Mouse (Mus musculus) heart, postnatal 14 days (tissue): ENCODE results near the gene Gm20431. TPM values are rescaled to one million over a fixed set of nuclear protein-coding genes. Genes with fewer than 3 reads are reported as not detected.
"Not testable (repeated sequence)": the region's sequence is repeated elsewhere in the genome, so short reads cannot be mapped to it uniquely, and the experiment has no call there.

Experiments used
- DNase-seq, 2 experiments: peaks; one replicate each; pipeline ENCODE4 v3.0.0; 2021 to 2022
- intact Hi-C: fragments of 180-260 bp; cut with DNase I; formaldehyde crosslinking; loops from one replicate; pipeline ENCODE4 v1.15.1; 2025
- total RNA-seq, 2 experiments: library from RNA; stranded (reverse); gene quantifications; 2 replicates each; pipeline ENCODE4 v1.2.3; 2021

Gene Gm20431
- total RNA-seq, 2 experiments from 2014 or later: 20.3 to 22.8 TPM

GRCm38 (mm10) chr2:167634865-167635512 lies 26.3 kb downstream of the Gm20431 start:
- no peak for DNase-seq
- intact Hi-C loops: no loop called here

- peak; percentile 90 to 95 for DNase-seq
- intact Hi-C loops: no loop called here
Measured at GRCm38 (mm10) chr2:167634338-167634770, 26.9 kb downstream of the Gm20431 start.

DNA sequence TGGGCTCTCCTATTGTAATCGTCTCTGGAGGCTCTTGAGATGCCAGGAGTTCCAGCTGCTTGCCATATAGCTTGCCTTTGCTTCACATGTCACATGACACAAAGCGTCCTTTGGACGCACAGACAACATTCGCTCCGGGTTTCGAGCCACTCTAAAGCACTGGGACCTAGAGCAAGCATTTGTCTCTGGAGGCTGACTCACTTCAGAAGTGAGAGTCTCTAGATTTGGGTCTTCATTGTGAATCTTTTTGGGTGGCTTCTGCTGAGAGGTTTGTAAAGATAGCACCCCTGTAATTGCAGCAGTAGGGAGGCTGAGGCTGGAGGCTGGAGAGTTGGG lies 27.8 kb downstream of the Gm20431 start:
- intact Hi-C loops: no loop called here
- DNase-seq: no peak

DNA sequence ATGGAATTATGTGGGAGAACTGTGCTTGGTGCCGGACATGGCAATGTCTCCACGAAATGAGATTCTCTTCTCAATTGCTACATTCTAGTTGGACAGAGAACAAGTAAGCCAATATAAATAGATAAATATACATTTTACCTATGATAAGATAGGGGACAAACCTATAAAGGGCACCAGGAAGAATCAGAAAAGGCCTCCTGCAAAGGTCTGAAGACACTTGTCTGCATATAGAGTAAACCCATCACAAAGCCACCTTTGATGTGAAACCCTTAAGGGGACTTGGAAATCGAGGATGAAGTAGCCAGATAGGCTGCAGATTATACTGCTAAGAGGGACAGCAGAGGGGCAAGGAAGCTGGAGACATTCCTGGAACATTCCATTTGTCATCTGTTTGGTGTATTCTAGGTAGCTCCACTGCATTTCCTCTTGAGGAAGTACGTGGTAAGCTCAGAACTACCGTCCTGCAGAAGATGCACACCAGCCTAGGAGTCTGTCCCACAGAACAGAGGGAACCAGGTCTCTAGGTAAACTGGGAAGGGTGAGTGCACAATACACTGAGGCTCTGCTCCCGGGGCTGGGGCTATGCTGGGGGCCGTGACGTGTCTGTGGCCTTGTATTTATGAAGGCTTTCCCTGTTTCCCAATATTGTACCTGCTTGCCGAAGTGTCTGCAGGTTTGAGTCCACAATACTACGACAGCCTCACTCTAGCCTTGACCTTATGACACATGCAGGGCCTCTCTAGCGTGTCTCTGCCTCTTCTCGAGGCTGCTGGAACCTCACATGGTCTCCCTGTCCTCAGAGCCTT lies 28.4 kb downstream of the Gm20431 start:
- DNase-seq: no peak
- intact Hi-C loops: no loop called here

GRCm38 (mm10) chr2:167631591-167632448 lies 29.5 kb downstream of the Gm20431 start, which contains the start of gene Ube2v1:
Gene Ube2v1 (minus strand): TSS chr2:167632095.
- DNase-seq: peak; percentile 98 to 99
- intact Hi-C loops: no loop called here

DNA sequence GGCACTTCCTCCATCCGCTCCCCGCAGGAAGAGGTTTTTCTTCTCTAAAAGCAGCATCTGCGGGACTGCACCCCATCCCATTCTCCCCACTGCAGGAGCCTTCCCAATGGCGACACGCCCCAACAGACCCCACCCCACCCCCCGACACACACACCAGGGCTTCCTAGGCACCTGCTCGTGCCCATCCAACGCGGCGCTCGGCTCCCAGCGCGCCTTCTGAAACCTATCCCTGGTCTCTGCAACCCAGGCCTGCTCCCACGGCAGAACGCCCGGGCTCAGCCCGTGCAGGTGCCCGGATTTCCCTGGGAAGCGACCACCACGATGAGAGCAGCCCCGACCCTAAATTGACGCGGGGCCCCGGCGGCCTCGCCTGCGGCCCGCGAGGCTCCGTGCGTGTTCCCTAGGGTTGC lies 30.1 kb downstream of the Gm20431 start:
- no peak for DNase-seq
- intact Hi-C loops: no loop called here

DNA sequence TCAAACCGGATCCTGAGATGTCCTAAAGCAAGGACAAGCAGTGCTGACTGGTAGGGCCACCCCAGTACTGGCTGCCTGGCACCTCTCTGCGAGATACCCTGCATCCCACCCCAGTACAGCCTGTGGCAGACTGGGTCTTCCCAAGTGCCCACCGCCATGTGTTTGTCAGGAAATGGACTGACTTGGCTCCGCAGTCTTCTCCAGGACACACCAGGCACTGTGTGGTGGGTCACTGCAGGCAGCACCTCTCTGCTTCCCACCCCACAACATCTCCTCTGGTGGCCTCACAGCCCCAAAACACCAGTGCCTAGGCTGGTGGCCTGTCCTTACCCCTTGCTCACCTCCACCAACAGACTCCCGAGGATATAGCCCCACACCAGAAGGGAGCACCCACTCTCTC lies 30.9 kb downstream of the Gm20431 start:
- DNase-seq: no peak
- intact Hi-C loops: no loop called here

GRCm38 (mm10) chr2:167629665-167630209 lies 31.6 kb downstream of the Gm20431 start:
- no peak for DNase-seq
- intact Hi-C loops: no loop called here

GRCm38 (mm10) chr2:167628872-167629271 lies 32.4 kb downstream of the Gm20431 start:
- intact Hi-C loops: no loop called here
- DNase-seq: peak; percentile 35 to 44

GRCm38 (mm10) chr2:167627019-167627418 lies 34.3 kb downstream of the Gm20431 start:
- intact Hi-C loops: no loop called here
- DNase-seq: no peak

DNA sequence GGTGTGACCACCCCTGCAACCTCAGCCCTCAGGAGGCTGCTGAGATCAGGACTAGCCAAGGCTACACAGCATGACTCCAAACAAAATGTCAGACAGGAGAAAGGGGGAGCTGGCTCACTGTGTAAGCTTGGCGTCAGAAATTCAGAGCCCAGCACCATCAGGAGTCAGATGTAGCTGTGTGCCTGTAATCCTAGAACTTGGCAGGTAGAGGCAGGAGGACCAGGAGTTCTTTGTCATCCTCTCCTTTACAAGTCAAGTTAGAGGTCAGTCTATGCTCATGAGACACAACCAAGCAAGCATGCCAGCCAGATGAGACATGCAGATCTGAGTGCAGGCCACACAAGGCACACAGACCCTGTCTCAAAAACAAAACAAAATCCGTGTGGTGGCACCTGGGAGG lies 35.6 kb downstream of the Gm20431 start:
- intact Hi-C loops: no loop called here
- no peak for DNase-seq

DNA sequence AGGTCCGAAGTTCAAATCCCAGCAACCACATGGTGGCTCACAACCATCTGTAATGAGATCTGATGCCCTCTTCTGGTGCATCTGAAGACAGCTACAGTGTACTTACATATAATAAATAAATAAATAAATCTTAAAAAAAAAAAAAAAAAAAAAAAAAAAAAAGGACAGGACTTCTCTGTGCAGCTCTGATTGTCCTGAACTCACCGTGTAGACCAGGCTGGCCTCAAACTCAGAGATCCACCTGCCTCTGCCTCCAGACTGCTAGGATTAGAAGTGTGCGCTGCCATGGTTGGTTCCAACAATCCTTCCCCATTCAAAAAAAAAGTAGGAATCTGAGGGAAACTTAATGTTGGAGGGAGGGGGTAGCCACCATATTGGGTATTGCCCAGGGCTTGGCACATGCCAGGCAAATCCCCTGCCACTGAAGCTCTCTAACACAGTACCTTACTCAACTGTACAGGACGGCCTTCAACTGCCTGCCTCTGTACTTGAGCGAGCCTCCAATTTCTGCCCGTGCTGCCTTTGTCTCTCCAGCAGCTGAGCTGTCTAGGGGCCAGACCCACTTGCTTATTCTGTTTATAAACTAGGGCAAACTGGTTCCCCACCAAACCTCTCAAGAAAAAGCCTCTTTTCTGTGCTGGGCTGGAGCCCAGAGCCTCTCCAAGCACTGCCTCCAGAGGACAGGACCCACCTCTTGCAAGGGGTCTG lies 36.8 kb downstream of the Gm20431 start:
- intact Hi-C loops: no loop called here
- DNase-seq: no peak

DNA sequence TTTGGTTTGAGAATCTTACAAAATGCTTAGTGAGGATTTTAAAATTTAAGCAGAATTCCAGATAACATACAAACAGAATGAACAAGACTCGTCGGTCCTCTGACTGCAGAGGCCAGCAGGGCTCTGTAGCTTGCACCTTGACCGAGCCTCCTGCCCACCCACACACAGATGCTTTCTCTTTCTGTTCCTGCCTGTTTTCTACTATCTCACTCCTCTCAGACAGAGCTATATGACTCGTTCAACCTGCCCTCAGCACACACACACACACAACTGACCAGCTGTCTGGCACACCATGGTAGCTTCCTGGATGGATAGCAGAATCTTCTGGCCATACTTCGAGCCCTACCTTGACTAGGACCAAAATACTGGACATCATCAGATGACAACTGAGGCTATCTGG lies 38.3 kb downstream of the Gm20431 start:
- DNase-seq: no peak
- intact Hi-C loops: no loop called here

DNA sequence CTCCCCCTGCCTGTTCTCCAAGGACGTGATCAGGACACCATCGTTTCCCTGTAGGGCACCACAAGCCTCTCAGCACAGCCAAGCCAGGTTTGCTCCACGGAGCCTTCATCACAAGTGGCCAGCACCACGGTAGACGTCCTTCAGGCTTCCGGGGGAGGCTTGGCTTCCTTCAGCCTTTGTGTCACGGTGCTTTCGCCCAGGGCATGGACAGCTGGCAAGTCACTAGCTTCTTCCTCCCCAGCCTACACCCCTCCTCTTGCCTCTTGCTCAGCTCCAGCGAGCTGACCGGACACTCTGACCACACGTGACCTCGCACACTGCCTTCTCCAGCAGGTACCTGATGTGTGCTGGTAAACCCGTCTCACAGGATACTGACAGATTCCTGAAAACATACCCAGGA lies 38.9 kb downstream of the Gm20431 start:
- intact Hi-C loops: no loop called here
- no peak for DNase-seq

DNA sequence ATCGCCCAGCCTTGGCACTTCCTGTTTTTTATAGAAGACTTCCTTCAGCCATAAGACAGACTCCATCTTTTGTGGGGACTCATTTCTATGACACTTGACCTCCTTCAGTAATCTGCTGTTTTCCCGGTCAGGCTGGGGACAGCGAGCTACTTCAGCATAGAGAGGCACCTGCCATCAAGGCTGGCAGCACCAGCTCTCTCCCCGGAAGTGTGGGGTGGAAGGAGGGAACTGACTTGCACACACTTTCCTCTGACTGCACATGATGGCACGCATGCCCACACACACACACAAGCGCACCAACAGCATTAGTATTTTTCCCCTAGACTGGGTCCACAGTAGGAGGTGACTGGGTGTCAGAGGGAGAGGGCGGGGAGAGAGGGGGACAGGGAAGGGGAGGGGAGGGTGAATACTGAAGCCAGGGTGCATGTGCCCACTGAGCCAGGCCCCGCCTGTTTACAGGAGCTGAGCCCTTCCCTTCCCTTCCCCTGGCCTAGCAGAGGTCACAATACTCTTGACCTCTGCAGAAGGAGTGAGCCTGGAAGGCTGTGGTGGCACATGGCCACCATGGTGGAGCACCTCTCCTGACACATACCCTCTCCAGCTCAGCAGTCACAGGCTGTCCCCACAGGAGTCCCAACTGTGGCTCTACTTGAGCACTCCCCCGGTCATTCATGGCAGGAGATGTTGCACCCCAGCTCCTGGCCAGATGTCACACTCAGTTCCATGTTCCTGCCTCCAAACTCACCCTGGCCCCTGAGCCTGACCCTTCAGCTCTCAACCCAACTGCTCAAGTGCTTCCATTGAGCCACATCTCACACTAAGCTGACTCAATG lies 39.8 kb downstream of the Gm20431 start:
- DNase-seq: no peak
- intact Hi-C loops: no loop called here

- intact Hi-C loops: no loop called here
- DNase-seq: no peak
Measured at GRCm38 (mm10) chr2:167617472-167617871, 43.8 kb downstream of the Gm20431 start.

DNA sequence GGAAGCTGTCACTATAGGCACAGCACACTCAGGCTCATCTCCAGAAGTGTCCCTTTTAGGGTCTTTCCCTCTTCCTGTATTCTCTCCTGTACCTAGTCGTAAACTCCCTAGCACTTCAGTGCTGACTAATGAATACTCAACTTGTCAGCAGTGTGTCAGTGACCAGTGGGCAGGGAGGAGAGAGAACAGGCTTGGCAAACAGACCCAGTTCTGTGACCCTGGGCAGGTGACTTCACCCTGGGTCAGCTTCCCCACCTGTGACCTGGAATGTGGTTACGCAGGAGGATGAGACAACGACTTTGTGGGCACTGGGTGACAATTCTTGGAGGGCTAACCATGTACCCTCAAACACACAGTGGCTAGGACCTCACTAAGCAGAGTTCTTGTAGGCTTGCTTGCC lies 44.3 kb downstream of the Gm20431 start:
- intact Hi-C loops: no loop called here
- no peak for DNase-seq

DNA sequence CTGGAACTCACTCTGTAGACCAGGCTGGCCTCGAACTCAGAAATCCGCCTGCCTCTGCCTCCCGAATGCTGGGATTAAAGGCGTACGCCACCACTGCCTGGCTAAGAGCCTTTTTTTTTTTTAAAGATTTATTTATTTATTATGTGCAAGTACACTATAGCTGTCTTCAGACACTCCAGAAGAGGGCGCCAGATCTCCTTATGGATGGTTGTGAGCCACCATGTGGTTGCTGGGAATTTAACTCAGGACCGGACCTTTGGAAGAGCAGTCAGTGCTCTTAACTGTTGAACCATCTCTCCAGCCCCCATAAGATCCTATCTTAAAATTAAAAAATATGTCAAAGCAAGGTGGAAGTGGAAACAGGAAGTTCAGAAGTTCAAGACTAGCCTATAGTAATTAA lies 48.0 kb downstream of the Gm20431 start:
- DNase-seq, intact Hi-C loops: not testable (repeated sequence)

GRCm38 (mm10) chr2:167612122-167612521 lies 49.2 kb downstream of the Gm20431 start:
- no peak for DNase-seq
- intact Hi-C loops: no loop called here
